Mouse (Mus musculus) kidney, adult 2 months (tissue): Measurements from ENCODE around the gene Dlgap4. TPM values are rescaled to one million over a fixed set of nuclear protein-coding genes. Genes with fewer than 3 reads are reported as not detected.

Experiments
- DNase-seq: peaks from one replicate; pipeline ENCODE4 v3.0.0; 2021
- H3K27ac ChIP-seq: fragments of 200-500 bp; 2 replicates; pipeline ENCODE4 v1.5.1; 2012; ENCODE audit warnings: low read depth, low read length, control low read depth, inconsistent platforms; ENCODE audit not compliant: insufficient read depth
- H3K27me3 ChIP-seq: fragments of 200-500 bp; replicated peaks from 2 replicates; pipeline ENCODE4 v1.6.1; 2012; ENCODE audit warnings: mild to moderate bottlenecking, moderate library complexity, low read length, inconsistent platforms; ENCODE audit not compliant: control insufficient read depth, insufficient read depth
- H3K36me3 ChIP-seq: fragments of 200-500 bp; 2 replicates; pipeline ENCODE4 v1.6.1; 2012; ENCODE audit warnings: mild to moderate bottlenecking, moderate library complexity, low read length, inconsistent platforms; ENCODE audit not compliant: control insufficient read depth, insufficient read depth
- H3K4me1 ChIP-seq: fragments of 200-500 bp; 2 replicates; pipeline ENCODE4 v1.6.1; 2011; ENCODE audit warnings: low read length; ENCODE audit not compliant: control insufficient read depth, insufficient read depth
- H3K4me3 ChIP-seq: fragments of 200-500 bp; 2 replicates; pipeline ENCODE4 v1.5.1; 2011; ENCODE audit warnings: mild to moderate bottlenecking, low read depth, low read length, control low read depth; ENCODE audit not compliant: insufficient read depth
- CTCF ChIP-seq: fragments of 200-500 bp; conservative IDR thresholded peaks from 2 replicates; pipeline ENCODE4 v1.5.1; 2011; ENCODE audit warnings: low read depth, mild to moderate bottlenecking, control low read depth, low read length, moderate library complexity, mixed read lengths; ENCODE audit not compliant: insufficient read depth, insufficient read length
- POLR2A ChIP-seq: fragments of 200-500 bp; IDR thresholded peaks from one replicate; pipeline ENCODE4 v1.6.1; 2011; ENCODE audit warnings: low read depth, low read length, control low read depth
- WGBS: fragments of 180-500 bp; shearing (Covaris S2); methylation state at CpG from one replicate; pipeline ENCODE4 v1.1.7; 2018; 5-methylcytosine and 5-hydroxymethylcytosine counted together
- polyA plus RNA-seq: library from polyadenylated mRNA; depleted of rRNA; stranded (reverse); fragments of >200 nt; gene quantifications from 2 replicates; pipeline ENCODE4 v1.2.3, GENCODE M21; 2012

Dlgap4 gene
- polyA plus RNA-seq, 1 experiment: 50.6 TPM

DNA sequence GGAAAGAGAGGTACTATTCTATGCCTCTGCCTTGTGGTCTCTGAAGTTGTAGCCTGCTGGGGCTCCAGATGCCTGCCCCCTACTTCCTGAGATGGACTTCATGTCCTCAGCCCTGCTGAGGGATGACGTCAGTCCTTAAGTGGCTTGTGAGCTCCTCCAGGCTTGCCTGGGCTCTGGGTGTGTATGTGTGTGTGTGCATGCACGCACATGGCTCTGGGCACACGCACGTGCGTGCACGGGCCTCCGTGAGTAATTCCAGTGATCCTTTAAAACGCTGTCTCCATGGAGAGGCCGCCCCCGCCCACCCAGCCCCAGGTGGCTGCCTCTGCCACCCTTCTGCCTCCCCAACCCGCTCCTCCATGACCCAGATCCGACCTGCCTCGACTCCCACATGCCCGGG is 72.5 kb downstream of the Dlgap4 start:
- TF ChIP-seq CTCF (no peak), POLR2A (no peak)
- 50% methylated on average over 14 of the region's 14 CpGs for WGBS
- no peak overlapping the region for H3K4me3 ChIP-seq

GRCm38 (mm10) chr2:156686754-156687153 is 73.2 kb downstream of the Dlgap4 start:
- no peak for DNase-seq
- TF ChIP-seq CTCF (no peak), POLR2A (no peak)
- H3K4me1 ChIP-seq: no peaks in the 10 kb centered on the region
- no peak overlapping the region for H3K4me3 ChIP-seq
- no peaks in the 10 kb centered on the region for H3K36me3 ChIP-seq
- H3K27me3 ChIP-seq: no peaks in the 10 kb centered on the region
- WGBS: 60% methylated on average over 4 of the region's 4 CpGs
- H3K27ac ChIP-seq: no peak overlapping the region

More for the DNA sequence above, 72.5 kb downstream of the Dlgap4 start:
- Histone ChIP-seq H3K27ac (no peak overlapping the region), H3K36me3 (no peaks in the 10 kb centered on the region), H3K27me3 (no peaks in the 10 kb centered on the region), H3K4me1 (no peaks in the 10 kb centered on the region)
- DNase-seq: no peak

DNA sequence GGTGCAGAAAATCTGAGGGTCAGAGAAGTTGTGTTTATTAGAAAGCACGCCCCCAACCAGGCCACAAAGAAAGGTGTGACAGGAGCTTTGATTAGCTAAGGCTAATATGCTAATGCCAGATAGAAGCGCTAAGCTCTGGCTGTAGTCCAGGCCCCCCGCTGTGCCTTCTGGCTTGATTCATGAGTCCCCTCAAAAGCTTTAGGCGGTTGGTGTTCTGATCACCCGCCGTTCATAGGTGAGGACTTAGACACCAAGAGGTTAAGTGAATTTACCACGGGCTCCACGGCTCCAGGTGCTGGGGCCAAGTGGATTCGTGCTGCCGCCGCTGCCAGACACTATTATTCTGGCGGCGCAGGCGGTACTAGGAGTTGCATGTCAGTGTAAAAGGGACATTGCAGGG is 75.1 kb downstream of the Dlgap4 start:
- no peak for TF ChIP-seq POLR2A
- no peak for TF ChIP-seq CTCF
- Histone ChIP-seq H3K4me1 (no peaks in the 10 kb centered on the region), H3K27me3 (no peaks in the 10 kb centered on the region), H3K27ac (no peak overlapping the region), H3K36me3 (no peaks in the 10 kb centered on the region), H3K4me3 (no peak overlapping the region)
- no peak for DNase-seq
- 15% methylated on average over 14 of the region's 14 CpGs for WGBS

GRCm38 (mm10) chr2:156690833-156691232 is 77.3 kb downstream of the Dlgap4 start:
- Histone ChIP-seq H3K4me3 (no peak overlapping the region), H3K36me3 (no peaks in the 10 kb centered on the region), H3K27ac (no peak overlapping the region), H3K4me1 (no peaks in the 10 kb centered on the region), H3K27me3 (no peaks in the 10 kb centered on the region)
- TF ChIP-seq CTCF (no peak), POLR2A (no peak)
- 55% methylated on average over 2 of the region's 2 CpGs for WGBS
- DNase-seq: no peak

DNA sequence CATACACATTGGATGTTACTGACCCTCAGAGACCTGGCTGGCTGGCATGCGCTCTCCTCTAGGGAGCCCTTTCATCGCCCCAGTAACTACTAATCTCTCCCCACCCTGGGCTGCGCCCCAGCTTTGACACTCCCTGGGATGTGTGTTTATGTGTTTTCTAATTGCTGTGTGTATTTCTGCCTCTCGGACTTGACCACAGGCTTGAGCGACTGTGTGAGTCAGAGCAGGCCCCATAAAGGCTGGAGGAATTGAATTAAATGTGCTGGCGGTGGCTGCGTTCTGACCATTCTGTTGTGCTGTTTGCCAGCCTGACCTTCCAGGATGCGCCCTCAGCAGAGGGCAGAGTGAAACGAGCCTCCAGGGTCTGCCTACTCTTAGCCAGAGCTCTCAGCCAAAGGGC is 78.2 kb downstream of the Dlgap4 start:
- H3K4me1 ChIP-seq: no peaks in the 10 kb centered on the region
- DNase-seq: no peak
- no peaks in the 10 kb centered on the region for H3K27me3 ChIP-seq
- H3K36me3 ChIP-seq: no peaks in the 10 kb centered on the region
- WGBS: 71% methylated on average over 9 of the region's 9 CpGs
- H3K4me3 ChIP-seq: no peak overlapping the region
- no peak overlapping the region for H3K27ac ChIP-seq
- TF ChIP-seq CTCF (no peak), POLR2A (no peak)

DNA sequence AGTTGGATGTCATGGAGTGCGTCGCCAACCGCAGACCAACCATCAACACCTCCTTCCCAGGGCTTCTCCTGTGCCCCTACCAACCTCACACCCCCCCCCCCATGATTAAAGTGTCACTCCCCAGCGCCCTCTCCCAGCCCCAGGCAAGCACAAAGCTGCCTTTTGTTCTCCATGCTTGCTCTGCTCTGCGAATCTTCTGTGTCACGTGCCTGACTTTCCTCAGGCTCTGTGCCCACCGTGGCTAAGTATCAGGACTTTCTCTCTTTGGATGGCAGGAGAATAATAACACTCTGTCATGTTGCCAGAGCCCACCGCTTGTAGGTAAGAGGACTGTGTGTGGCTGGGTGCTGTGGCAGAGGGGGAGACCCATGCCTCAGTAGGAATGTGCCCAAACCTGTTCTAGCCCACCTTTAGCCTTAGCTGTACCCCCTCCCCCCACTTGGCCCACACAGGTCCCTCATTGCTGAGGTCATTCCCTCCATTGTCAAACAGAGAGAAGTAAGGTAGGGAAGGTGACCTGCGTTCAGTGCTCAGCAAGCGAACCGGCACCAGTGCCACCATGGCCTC is 79.8 kb downstream of the Dlgap4 start:
- no peaks in the 10 kb centered on the region for H3K4me1 ChIP-seq
- no peaks in the 10 kb centered on the region for H3K36me3 ChIP-seq
- no peak overlapping the region for H3K4me3 ChIP-seq
- no peak for TF ChIP-seq POLR2A
- no peak for TF ChIP-seq CTCF
- no peaks in the 10 kb centered on the region for H3K27me3 ChIP-seq
- H3K27ac ChIP-seq: no peak overlapping the region
- DNase-seq: no peak
- WGBS: 76% methylated on average over 11 of the region's 11 CpGs

DNA sequence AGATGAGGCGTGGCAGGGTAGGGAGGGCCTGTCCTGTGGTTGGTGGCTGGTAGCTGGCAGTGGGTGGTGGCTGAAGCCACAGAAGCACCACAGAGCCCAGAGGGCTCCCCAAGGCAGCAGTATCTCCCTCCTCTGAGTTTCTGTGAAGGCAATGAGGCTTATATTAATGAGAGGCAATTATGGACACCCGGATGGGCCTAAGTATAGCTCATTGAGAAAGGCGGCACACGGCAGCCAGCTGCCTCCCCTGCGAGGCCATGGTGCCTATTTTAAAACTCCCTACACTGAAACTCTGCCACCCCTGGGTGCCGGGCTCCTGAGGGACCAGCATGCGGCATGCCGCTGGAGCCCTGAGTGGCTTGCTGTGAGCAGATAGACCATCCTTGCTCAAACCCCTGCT is 83.8 kb downstream of the Dlgap4 start:
- WGBS: 83% methylated on average over 8 of the region's 8 CpGs
- Histone ChIP-seq H3K27me3 (no peaks in the 10 kb centered on the region), H3K27ac (no peak overlapping the region), H3K4me3 (no peak overlapping the region), H3K36me3 (no peaks in the 10 kb centered on the region), H3K4me1 (no peaks in the 10 kb centered on the region)
- no peak for DNase-seq
- TF ChIP-seq CTCF (no peak), POLR2A (no peak)

DNA sequence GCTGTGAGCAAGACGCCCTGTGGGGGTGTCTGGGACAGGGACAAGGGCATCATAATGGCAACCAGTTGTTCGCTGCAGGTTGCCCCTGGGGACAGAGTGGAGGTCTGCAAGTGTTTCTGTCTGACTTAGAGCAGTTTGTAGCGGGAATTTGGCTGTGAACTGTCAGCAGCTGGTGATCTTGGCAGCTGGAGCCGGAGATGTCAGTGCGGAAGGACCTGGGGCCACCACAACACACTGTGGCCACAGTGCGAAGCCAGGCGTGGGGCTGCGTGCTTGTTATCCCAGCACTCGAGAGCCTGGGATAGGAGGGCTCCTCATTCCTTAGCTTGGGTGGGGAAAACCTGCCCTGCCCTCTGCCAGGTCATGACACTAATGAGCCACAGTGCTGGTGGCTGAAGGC is 84.7 kb downstream of the Dlgap4 start:
- no peak for TF ChIP-seq POLR2A
- no peak for TF ChIP-seq CTCF
- 70% methylated on average over 9 of the region's 9 CpGs for WGBS
- H3K36me3 ChIP-seq: no peaks in the 10 kb centered on the region
- H3K4me3 ChIP-seq: no peak overlapping the region
- H3K4me1 ChIP-seq: no peaks in the 10 kb centered on the region
- H3K27ac ChIP-seq: no peak overlapping the region
- no peaks in the 10 kb centered on the region for H3K27me3 ChIP-seq
- DNase-seq: no peak
